Mouse (Mus musculus) cerebellum, adult 9-11 months (tissue): Measurements from ENCODE around the gene Cdk6.
"Not testable (repeated sequence)": the region's sequence is repeated elsewhere in the genome, so short reads cannot be mapped to it uniquely, and the experiment has no call there.

ENCODE experiments used
- DNase-seq: peaks from one replicate; pipeline ENCODE4 v3.0.0; 2022

The Cdk6 gene

DNA sequence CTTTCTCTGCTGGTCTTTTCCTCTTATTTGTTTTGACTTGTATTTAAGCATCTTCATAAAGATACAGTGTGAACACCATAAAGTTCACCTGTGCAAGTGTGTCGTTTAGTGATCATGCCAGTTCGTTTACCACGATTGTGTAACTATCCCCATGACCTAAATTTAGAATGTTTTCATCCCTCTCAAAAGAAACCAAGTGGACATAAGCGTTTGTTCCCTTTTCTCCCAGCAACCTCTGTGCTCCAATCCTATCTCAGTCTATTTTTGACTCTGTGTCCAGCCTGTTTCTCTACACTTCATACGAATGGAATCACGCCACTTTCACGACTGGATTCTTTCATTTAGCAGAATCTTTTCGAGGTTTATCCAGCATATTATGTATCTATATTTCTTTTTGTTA is 40.5 kb downstream of the Cdk6 start:
- DNase-seq: no peak

DNA sequence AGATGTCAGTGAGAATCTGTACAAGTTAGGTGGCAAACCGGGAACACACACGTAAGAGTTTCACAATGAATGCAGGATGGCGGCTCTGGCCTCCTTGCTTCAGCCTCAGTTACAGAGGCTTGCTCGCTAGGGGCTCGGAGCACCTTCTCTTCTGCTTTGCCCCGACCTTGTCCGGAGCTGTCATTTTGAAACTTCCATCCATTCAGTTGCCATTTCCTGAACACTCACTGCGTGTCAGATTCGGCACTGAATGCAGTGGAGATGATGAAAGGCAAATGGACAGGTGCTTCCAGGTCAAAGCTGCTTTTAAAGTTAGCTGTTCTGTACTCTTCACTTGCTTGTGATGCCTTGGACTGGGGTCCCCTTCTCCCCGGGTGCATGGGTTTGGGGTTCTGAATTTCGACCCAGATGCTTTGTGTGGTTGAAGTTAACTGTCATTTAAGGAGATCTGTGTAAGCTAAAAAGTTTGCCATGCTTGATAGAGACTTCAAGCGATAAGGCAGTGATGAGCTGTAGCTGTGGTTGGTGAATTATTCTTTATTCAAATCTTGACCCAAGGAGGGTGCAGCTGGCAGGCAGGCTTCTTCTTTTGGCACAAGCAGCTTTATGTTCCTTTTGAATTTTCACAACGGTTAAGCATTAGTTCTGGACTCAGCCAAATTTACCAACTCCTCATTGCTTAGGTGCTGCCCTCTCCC is 41.2 kb downstream of the Cdk6 start:
- DNase-seq: no peak

DNA sequence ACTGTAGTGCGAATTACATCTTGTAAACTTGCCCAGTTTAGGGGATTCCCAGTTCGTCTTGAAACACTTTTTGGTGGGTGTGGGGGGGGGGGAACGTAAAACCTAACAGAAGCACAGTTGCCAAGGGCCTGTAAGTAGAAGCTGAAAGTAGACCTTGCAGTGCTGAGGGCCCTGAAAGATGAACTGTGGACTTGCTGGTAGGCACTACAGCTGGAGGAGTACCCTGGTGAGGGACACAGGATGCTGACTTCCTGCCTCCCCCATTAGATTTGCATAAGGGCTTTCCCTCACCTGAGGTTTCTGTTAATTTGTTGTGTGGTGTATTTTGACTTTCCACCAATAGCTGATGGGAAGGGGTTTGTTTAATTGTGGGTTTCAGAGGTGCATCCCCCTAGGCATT is 42.3 kb downstream of the Cdk6 start:
- no peak for DNase-seq

DNA sequence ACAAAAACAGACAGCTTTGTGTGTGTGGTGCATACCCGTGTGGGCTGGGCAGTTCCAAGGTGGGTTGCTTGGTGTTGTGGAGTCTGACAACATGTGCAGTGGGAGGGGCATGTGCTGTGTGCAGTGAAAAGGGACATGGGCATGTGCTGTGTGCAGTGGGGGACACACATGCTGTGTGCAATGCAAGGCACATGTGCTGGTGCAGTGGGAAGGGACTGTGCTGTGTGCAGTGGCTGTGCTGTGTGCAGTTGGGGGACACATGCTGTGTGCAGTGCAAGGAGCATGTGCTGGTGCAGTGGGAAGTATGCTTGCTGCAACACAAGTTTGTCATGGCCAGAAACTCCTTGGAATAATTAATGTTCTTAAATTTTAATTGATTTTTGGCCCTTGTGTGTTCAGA is 43.8 kb downstream of the Cdk6 start:
- DNase-seq: no peak

DNA sequence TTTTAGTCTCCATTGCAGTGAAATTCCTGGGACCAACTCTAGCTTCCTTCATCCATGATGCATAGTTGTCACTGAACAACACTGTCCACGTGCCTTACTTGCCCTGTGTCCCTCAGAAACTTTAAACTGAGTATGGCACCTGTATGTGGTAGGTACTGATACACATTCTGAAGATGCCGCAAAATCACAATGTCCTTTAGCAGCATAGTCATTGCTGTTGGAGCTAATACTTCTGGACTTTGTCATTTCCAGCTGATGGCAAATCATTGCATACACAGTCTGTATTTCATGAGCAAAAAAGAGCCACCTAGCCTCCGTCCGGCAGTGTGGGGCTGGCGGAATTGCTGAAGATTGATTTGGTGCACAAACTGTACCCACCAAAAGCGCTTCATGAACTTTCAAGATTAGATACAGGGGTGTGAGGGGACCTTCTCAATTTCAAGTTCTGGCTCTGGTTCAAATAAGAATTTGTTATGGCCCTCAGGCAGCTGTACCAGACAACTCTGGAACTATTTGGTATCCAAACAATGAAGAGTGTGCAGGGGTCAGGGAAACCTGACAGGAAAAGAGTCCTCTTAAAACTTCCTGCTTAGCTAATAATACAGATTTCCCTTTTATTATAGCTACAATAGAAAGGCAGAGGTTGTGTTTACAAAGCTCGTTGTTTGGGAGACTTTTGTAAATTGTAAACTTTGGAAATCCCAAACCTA is 44.9 kb downstream of the Cdk6 start:
- DNase-seq: no peak

DNA sequence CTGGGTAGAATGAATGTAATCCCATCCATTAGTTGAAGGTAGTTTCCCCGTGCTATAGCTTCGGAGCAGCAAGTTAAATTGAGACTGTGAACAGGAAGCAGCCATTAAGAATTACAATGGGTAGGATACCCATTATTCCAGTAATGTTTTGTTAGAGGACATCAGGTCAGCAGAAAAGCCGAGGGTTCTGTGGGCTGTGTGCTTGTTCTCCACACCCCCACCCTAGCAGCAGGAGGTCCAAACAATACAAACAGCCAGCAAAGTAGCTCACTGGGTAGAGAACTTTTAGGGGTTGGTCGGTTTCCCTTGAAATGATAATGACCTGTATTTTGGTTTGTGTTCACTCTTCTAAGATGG is 45.4 kb downstream of the Cdk6 start:
- no peak for DNase-seq

DNA sequence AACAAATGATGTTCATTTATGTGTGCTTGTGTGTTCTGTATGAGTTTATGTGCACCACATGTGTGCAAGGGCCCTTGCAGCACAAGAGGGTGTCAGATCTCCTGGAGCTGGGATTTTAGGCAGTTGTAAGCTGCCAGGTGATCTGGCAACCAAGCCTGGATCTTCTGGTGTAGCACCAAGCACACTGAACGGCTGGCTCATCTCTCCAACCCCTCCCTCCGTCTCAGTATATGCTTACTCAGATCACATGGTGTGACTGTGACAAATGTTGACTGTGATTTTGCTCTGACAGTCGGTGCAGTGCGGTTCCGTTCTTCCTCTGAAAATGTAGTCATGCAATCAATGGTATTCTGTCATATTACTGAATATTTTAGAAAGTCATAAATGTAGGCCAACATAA is 45.9 kb downstream of the Cdk6 start:
- DNase-seq: no peak

DNA sequence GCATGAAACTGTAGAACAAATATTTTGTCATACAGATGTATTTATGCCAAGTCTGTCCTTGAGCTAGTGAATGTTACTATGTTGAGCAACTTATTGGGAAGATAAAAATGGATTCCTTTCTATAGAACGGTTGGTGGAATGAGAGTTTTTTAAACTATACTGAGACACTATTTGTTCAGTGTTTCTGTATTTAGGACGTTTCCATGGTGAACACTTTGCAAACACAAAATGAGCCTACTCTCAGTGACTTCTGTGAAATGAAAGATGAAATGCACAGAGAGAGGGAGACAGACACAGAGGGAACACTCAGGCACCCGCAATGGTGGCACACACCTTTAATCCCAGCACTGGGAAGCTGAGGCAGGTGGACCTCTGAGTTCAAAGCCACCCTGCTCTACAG is 51.6 kb downstream of the Cdk6 start:
- no peak for DNase-seq

DNA sequence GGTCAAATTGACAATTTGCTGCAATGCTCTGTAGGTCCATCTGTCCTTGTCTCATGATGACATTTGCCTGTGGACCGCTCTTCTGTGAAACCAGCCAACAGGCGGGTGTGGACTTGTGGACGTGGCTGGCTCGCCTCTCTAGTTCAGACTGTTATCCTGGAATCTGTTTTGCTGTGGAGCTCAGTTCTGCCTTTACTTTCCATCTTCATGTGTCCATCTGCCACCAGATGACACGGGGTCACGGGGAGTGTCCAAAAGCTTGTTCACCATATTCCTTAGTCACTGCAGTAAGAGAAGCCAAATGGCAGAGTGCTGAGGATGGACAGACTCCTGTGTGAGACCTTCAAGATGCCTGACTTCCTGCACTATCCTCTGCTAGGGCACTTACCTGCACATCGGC is 52.9 kb downstream of the Cdk6 start:
- DNase-seq: no peak

DNA sequence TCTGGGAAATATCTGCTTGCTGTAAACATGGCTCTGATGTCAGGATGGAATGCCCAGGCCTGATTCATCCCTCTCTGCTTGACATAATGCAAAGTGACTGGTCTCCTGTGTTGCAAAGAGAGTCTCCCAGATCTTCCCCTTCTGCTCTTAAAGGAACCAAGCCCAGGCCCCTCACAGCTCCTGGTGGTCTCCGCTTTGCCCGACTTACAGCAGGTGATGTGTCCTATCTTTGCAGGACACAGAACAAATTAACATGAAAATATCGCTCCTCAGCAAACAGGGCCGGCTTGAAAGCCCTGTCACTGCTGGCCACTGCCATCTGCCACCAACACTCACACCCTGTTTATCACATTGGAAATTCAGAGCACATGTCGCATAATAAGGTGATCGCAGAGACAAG is 53.7 kb downstream of the Cdk6 start:
- DNase-seq: no peak

DNA sequence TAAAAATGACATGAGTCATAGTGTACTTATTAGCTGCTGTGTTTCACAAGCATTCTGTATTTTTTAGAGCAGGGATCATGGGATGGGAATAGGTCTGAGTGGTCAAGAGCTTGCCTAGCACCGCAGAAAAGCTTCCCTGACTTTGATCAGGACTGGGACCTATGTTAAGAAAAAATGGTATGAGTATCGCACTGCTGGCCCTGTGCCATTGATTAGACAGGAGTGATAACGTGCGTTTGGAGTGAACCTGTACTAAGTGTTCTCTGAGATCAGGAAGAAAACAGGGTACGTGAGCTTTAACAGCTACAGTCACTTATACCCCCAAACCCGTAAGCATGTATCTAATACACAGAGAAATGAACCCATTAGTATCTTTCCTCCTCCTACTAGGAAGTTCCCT is 54.9 kb downstream of the Cdk6 start:
- no peak for DNase-seq

DNA sequence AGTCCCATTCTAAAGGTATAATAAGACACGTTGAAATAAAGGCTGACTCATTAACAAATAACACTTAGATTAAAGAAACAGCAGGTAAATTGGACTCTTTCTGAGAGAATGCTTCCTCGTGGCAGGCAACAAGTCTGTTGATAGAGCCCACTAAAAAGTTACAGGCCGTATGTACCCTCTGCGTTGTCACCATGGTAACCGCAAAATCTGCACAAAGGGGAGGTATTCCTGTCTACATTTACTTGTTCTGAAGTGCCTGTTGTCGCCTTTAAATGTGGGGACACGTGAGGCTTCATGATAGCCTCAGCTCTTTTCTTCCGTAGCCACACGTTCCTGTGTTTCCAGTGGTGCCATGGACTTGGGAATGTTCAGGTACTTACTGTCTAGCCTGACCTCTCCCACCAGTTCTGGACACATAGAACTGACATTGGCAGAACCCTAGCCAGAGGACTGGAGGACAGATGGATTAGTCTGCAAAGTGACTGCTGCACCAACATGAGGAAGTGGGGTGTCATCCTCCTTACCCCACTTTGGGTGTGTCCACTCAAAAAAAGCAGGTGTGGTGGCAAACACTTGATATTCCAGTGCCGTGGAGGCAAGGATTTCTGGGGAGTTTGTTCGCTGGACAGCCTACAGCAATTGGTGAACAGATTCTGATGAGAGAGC is 55.8 kb downstream of the Cdk6 start:
- no peak for DNase-seq

DNA sequence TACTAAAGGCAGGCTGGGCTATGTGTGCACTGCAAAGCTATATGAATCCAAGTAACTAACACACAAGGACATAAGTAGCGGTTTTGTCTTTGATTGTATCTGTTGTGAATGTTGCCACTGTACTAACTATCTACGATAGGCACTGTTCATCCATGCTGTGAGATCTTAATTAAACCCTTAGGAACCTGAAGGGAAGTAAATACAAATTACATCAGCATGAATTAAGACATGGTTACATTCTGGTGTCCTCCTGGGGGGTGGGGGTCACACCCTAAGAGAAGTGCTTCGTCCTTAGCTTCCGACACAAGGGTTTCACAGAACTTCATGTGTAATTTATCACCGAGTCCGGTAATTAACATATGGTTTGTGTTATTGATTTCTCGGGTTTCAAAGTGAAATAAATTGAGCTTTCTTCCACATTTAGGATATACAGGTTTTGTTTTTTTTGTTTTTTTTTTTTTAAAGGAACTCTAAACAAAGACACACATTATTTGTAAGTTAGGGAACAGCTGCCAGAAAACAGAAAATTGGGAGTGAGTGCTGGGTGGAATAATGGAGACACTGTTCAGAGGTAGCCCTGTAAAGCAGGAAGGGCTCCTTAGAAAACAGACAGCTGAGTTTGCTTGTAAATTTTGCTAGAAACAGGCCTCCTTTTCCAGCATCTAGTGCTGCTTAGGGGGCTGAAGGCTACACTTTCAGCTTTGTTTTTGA is 58.7 kb downstream of the Cdk6 start:
- no peak for DNase-seq

DNA sequence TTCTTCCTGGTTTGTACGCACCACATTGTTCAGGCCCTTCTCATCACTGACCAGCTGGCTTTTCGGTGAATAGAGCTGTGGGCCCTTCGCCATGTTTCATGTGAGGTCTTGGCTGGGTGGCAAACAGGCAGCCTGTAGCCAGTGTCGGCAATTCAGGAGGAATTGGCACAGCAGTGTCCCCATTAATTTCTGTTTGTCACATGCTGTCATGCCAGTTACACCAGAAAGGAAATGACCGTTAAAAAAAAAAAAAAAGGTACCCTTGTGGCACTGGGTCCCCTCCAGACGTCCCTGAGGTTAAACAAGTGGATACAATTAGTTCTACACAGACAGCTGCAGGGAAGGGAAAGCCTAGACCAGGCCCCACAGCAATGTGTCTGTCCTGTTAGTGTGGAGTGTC is 63.8 kb downstream of the Cdk6 start:
- DNase-seq: peak; percentile 34

DNA sequence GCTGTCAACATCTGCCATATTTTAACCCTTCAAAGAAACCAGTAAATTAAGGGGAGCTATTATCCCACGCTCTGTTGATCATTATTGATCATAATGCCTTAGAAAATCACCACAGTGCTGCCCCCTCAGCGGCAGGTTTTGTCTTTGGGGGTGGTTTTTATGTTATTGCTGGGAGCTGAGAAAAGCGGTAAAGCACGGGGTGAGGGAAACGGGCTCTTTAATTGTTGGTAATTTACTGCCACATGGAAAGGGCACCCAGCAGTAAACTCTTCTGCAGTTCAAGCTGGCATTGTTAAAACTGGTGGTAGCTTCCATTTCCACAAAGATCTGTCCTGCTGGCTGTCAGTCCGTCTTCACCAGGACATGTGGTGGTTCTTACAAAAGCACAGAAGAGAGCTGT is 64.2 kb downstream of the Cdk6 start:
- DNase-seq: no peak

DNA sequence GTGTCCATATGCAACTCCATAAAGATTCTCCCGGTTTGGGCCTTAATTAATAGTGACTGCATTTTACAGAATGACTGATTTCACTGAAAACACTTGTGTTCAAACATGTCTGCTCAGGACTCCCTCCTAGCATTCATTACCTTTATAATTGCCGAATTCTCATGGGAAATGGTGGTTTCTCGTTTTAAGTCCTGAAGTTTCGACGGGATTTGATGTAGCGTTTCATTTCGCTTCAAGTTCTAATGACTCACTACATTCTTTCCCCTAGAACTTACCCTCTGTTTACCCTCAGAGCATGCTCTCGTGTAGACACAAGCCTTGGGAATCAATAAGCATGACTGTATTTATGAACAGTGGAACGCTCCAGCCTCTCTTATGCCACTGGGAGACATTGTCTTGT is 66.6 kb downstream of the Cdk6 start:
- no peak for DNase-seq

DNA sequence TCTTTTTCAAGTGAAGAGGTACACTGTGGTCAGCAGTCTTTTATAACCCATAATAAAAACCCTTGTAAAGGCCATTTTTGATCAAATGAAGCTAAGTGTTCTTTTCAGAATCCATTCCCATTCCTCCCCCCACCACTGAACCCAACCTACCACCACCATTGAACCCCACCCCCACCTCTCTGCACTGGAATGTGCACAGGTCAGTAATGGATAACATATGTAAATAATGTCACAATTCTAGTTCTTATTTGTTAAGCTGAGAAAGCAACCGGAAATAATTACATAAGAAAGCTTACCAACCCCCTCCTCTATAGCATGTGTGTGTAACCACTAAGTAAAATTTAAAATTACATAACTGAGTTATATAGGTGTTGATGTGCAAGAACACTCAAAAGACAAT is 76.9 kb downstream of the Cdk6 start:
- not testable (repeated sequence) for DNase-seq

DNA sequence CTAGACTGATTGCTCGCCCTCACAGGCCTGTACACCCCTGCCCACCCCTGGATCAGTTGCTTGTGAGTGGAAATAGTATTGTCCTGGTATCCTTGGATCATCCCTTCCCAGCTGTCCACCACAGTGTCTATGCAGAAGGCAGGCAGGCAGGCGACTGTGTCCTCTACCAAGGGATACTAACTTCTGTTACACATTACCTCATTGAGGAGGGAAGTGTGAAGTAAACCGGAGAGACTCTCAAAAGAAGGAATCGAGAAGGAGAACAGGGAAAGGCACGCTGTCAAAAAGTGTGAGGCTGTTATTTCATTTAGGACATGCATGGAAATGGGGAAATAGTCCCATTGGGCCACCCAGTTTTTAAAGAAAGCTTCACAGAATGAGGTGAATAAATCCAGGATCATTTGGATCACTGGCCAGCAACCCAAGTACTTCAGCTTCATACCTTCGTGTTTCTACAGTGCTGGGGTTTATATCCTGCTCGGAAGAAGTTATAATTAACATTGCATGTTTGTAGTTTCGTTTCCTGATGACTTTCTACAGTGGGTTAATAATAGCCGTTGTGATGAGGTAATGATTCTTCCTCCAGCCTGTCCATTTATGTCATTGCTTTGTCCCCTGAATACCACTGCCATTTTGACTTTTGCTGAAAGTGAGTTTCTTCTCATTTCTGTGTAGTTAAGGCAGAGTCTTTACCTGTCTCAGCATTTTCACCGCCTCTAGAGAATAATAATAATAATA is 79.0 kb downstream of the Cdk6 start:
- DNase-seq: no peak

DNA sequence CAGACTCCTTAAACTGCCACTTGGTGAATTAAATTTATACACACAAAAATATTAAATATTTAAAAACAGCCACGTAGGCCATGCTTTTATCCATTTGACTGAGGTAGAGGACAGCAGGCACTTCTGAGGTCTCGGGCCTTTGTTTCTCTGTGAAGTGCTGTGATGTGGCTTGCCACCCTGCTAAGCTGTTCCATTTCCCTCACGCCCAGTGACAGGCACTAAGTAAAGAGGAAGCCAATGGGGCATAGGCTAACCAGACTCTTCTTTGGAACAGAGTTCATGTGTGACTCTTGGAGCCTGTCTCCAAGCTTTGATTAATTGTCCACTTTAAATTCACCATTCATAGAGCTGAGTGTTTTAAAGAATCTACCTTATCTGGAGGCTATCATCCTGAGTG is 79.5 kb downstream of the Cdk6 start:
- no peak for DNase-seq

DNA sequence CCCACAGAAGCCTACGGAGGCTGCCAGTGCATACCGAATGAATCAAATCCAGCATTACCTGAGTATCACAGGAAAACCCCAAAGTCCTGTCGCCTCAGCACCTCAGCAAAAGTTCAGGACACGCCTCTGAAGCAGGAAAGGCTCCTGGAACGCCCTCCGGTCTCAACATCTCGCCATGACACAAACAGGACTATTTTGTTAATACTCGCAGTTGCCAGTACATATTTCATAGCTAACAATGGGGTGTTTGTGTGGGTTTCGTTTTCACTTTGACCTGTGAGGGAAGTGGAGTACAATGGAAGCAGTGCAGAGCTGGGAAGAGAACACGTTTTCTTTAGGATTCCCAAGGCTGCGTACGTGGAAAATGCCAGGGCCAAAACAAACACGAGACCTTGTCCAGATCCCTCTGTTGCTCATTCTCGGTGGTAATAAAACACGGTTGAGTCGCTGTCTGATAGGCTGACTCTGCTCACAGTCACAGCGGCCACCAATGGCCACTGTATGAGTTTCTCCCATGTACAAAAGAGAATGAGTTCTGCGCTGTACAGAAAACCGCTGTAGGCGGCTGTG is 91.9 kb downstream of the Cdk6 start:
- DNase-seq: not testable (repeated sequence)

DNA sequence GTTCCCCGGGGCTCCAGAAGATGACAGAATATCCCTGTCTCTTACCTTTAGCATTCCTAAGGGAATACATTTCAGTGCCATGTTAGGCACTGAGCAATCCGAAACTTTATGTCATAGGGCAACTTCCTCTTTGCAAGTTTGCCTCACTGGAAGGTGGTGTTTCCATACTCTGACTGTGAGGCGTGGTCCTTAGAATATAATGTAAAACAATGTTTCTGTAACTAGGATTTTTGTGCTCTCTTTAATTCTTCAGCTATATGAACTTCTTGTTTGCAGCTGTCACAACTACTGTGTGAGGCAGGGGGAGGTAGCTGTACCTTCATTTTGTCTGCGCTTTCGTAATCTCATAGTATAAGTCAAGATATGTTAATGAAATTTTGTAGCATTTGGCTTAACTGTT is 92.8 kb downstream of the Cdk6 start:
- not testable (repeated sequence) for DNase-seq

DNA sequence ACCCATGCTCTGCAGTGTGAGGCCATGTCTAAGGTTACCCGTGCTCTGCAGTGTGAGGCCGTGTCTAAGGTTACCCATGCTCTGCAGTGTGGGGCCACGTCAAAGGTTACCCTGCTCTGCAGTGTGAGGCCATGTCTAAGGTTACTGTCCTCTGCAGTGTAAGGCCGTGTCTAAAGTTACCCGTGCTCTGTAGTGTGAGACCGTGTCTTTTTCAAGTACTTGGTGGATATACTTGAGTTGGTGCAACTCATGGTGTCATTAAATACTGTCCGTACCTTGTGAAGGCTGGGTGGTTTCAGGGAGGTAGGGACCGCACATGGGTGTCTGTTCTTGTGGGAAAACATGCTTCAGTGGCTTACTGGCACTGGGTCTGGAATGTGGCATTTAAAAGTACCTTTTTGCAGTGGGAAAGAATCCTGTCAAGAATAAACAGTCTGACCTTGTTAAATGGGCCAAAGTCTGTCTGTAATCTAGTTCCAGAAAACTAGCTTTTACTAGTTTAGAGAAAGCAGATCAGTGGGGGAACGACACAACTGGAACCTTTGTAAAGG is 97.2 kb downstream of the Cdk6 start:
- DNase-seq: not testable (repeated sequence)
